Mouse (Mus musculus): ENCODE data around the gene Xiap.

Xiap gene

GRCm38 (mm10) chrX:42087731-42088130 lies 28.3 kb downstream of the Xiap start:
- DNase-seq (ENCODE audit: low spot score) = no peak

GRCm38 (mm10) chrX:42088136-42088535 lies 28.7 kb downstream of the Xiap start:
- DNase-seq (ENCODE audit: low spot score) = no peak

- DNase-seq (ENCODE audit: low spot score) = no peak
These were observed 47.7 kb downstream of the Xiap start for GRCm38 (mm10) chrX:42107137-42107536.

GRCm38 (mm10) chrX:42110585-42110984 lies 51.1 kb downstream of the Xiap start:
- no peak for DNase-seq (ENCODE audit: low spot score)

- DNase-seq (ENCODE audit: low spot score) = no peak
These were observed 60.1 kb downstream of the Xiap start for GRCm38 (mm10) chrX:42119442-42120048.

DNA sequence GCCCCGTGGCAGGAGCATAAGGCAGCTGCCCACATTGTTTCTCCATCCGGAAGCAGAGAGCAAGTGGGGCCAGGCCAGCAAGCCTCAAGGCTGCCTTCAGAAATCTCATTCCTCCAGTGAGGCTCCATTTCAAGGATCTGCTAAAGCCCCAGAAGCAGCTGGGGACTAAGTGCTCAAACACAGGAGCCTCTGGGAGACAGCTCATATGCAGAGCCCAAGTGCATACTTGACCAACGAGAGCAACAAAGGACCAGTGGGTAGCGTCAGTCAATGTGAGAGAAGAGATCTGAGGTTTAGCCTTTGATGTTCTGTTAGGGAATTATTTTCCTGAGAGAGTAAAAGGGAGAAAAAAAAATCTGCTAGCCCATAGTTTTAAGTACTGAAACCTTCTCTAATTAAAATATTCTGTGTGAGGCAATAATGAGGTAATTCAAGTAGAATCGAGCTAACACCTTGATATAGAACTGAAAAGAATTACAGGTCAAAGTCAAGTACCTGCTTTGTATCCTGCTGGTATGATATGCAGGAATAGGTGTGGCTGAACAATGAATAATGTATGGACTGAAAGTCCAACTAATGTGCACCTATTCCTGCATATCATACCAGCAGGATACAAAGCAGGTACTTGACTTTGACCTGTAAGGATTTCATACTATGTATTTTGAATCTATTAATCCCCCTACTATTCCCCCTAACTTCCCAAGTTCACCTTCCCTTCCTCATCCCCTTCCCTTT lies 65.7 kb downstream of the Xiap start:
- DNase-seq (ENCODE audit: low spot score) = no peak

DNA sequence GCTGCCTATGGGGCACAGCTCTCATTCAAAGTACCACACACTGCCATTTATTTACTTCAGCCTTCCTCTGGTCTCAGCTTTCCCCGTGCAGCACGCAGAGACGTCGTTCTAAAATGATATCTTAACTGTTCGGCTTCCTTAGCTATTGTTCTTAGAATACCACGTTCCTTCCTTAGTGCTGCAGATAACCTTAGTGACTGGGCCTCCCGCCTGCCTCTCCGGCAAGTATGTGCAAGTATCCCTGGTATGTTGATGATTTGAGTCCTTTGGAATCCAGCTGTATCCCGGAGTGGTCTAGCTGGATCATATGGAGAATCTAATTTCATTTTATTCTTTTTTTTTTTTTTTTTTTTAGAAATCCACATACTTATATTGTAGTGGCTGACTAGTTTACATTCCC lies 80.4 kb downstream of the Xiap start:
- no peak for DNase-seq (ENCODE audit: low spot score)

DNA sequence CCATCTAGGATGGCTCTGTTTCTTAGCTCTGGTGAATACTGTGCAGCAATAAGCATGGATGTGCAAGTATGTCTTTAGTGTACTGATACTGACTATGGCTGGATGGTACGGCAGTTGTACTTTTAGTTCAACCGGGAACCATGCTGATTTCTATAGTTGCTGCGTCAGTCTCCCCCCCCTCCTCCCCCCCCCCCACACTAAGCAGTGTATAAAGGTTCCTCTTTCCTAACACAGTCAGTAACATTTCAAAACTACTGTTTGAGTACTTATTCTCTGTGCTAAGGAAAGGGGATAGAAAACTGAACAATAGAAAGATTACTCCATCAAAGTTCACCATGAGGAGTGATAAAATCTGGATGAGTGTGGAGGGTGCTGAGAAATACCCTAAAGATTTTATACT lies 83.1 kb downstream of the Xiap start:
- DNase-seq (ENCODE audit: low spot score) = no peak

DNA sequence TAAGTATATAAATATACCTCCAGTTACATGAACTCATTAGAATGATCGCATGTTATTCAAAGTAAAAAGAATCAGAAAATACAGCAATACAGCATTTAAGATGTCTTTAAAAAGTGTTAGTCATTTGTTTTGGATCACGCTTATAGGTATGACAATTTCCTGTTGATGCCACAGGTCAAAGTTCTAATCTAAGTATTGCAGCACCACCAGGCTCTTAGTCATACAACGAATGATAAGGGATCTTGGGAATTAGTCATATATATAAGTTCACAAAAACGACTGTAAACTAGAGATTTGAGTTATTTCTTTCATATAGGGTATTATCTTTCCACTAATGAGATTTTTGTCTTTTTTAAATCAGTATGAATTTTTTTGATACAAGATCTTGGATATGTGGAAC lies 84.5 kb downstream of the Xiap start:
- DNase-seq (ENCODE audit: low spot score) = no peak

DNA sequence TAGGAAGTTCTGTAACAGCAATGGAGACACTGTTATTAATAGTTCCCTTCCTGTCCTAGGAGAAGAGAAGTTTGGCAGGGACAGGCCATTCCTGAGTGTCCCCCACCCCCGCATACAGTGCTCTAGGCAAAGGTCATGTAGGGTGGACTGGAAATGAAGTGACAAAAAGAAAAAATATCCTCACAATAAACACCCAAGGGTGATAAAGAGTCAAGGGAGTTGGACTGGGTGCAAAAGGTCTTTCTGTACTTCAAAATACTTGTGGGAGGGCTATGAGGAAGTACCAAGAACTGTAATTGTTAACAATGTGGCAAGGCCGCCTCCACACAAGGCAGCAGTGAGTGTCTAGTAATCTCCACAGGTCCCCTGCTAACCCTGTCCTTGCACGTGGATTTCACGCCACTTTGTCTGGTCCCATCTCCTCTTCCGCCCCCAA lies 88.6 kb downstream of the Xiap start:
- peak; percentile 4 for DNase-seq (ENCODE audit: low spot score)

DNA sequence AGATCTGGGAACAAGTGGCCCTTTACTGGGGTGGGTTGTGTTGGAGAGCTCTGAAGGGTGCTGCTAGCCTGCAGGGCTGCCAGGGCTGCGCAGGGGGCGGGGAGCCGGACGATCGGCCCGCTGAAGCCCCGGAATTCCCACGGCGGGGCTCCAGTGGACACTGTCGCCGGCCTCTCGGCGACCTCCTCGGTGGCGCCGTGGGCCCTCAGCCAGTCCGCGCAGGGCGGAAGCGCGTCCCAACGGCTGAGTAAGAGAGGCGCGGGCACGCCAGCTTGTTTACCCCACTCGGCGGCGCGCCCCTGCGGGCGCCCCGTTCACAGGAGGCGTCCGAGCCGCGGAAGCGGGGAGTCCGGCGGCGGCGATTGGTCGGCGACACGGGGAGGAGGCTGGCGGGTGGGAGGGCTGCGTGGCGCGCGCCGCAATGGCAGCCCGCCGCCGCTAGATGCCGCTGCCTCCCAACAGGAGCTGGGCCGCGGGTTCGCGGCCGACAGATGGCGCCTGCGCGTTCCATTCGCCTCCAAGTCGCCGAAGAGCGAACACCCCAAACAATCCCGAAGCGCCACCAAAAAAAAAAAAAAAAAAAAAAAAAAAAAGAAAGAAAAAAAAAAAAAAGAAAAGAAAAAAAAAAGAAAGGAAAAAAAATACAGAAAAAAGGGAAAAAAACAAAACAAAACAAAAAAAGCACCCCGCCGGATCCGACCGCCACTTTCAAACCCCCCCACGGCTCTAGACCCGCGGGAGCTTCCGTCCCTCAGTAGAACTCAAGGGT lies 89.5 kb downstream of the Xiap start, which contains the start of gene Stag2:
Gene Stag2, plus strand, starts transcription at position 530 of the 769 bp plus-strand sequence.
- peak; percentile 81 for DNase-seq (ENCODE audit: low spot score)

DNA sequence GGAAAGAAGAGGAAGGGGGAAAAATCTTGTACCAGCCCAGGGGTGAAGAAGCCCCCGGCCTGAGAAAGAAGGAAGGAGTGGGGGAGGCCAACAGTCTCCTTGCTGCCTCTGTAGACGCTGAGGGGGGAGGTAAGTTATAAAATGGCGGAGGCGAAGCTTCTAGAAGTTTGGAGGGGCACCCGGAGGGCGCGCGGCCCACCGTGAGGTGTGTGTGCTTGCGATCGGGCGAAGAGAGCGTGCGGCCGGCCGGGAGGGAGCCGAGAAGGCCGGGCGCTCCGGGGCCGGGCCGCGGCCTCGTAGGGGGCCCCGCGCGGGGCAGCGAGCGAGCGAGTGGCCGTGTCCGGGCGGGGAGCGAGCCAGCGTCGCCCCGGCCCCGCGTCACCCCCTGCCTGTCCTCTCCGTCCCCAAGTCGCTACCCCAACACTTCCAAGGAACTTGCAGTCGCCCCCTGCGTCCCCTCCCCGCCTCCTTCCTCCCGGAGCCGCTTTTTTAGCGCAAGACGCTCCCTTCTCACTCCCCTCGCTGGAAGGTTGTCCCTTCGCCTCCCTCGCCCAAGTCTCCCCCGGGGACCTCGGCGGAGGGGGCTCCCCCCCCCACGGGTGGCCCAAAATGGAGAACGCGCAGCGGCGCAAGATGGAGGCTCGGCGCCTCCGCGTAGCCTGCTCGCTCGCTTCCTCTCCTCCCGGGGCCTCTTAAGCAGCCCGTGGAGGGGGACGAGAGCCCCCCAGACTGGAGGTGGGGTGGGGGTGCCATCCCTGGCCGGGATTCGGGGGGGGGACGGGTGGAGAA lies 90.3 kb downstream of the Xiap start:
- DNase-seq (ENCODE audit: low spot score) = peak; percentile 48

DNA sequence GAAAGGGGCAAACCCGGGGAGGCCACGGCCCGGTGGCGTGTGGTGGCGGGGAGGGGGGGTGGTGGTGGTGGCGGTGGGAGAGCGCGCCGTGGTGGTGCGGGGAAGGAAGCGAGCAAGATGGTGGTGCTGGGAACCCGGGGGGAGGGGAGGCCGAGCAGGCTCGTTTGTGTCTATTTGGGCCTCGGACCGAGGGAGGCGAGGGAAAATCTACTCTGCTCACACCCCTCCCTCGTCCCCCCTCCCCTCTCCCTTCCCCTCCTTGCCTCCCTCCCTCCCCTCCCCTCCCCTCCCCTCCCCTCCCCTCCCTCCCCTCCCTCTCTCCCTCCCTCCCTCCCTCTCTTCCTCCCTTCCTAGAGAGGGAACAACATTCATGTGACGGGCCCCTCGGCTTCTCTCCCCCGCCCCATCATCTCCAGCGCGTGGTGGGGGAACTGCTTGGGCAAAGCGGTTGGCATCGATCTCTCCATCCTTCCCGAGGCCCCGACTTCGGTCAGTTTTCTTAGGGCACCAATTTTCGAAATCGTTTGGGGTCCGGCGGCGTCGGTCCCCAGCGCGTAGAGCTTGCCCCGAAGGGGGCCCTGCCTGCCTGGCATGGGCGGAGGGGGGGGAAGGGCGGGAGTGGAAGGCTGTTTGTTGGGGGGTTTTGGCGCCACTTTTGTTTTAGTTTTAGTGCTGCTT lies 91.0 kb downstream of the Xiap start:
- peak; percentile 37 for DNase-seq (ENCODE audit: low spot score)

DNA sequence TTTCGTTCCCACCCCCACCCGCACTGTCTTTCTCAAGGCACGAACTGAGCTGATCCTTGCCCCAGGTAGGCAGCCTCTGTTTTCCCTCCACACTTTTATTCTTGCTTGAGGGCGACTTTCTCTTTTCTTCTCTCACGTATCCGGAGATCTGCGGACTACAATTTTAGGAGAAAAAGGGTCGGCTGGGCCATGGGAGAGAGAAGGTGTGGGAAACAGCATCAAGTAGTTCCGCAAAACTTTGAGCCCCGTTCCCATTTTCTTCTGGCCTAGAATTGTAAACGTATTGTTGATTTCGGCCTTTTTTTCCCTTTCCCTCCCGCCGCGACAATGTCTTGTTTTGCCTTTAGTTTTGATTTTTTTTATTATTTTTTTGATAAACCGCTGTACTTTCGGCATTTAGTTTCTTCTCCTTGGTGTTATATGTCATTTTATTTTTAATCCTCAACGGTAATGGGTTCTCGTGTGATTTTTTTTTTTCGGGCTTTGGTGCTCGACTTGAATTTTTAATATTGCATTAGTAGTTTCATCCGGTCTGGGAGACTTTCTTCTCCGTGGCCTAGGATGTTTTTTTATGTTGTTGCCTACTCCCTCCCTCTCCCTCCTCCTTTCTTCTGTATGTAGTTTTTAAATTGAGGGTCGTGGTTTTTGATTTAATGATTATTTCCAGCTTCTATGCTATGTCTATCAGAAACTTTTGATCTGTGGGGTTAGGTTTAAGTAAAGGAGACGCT lies 91.7 kb downstream of the Xiap start:
- no peak for DNase-seq (ENCODE audit: low spot score)

DNA sequence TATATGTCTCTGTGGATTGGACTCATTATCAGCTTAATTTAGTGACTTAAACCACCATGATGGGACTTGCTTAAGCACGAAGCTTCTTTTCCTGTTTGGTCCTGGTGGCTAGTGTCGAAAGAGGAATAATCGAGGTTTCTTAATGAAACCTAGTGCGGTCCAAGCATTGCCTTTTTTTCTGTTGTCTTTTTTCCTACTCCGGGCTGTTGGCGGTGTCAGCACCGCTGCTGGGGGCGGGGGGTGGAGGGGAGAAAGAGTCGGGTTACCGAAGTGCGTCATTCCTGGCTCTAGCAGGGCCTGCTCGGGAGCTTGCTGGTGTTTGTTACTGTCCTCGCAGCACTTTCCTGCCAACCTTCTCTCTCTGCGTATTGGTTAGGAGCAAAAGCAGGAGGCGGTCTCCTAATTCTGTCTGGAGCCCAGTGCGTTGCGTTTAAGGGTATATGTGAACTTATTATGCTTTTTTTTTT lies 92.5 kb downstream of the Xiap start:
- DNase-seq (ENCODE audit: low spot score) = peak; percentile 54

DNA sequence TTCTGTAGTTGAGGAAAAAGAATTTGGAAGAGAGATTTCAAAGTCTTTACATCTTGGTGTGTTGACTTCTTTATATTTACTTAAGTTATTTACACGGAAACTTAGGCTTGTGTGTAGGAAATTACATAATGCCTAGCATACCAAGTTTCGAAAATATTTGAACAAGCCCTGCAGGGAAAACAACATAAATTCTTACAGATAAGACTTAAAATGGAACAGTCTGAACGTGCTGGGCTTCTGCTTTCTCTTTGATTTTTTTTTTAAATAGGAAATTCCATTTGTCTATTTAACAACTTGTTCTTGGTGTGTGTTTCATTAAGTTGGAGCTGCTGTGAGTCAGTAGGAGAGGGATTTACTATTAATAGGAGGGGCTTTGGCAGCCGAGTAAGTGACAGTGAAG lies 93.6 kb downstream of the Xiap start:
- DNase-seq (ENCODE audit: low spot score) = no peak
